Mouse (Mus musculus): ENCODE measurements around the gene Cpeb1. TPM values are rescaled to one million over a fixed set of nuclear protein-coding genes. Genes with fewer than 3 reads are reported as not detected.

Cpeb1 gene
- total and polyA plus RNA-seq, 3 experiments: 13.0 to 26.1 (median 13.6) TPM

GRCm38 (mm10) chr7:81298206-81298605 lies 157.1 kb downstream of the Cpeb1 start:
- intact Hi-C loops (cut with DNase I): no loop called here
- no peak for DNase-seq
- Histone ChIP-seq H3K36me3 (ENCODE audit: control insufficient read depth, insufficient read depth, low read length) (no peaks in the 10 kb centered on the region), H3K4me3 (no peak overlapping the region), H3K9ac (ENCODE audit: low read depth, low read length) (no peak overlapping the region), H3K4me1 (ENCODE audit: control insufficient read depth, insufficient read depth, low read length) (no peaks in the 10 kb centered on the region), H3K27me3 (ENCODE audit: control insufficient read depth, insufficient read depth, low read length) (no peaks in the 10 kb centered on the region), H3K79me2 (replicated peaks; ENCODE audit: control insufficient read depth, insufficient read depth, low read length) (no peaks in the 10 kb centered on the region), H3K27ac (no peak overlapping the region)
- TF ChIP-seq CTCF (IDR thresholded peaks at IDR 0.05) (no peak), POLR2A (IDR thresholded peaks at IDR 0.05; ENCODE audit: insufficient read depth, low read depth, low read length) (no peak), EP300 (IDR thresholded peaks at IDR 0.05; ENCODE audit: insufficient read depth, low read depth, low read length) (no peak)
- 67% methylated on average over 6 of the region's 6 CpGs for WGBS

Other genes with a start within 250 kb of the Cpeb1 start
- gene Pde8a, start 241.9 kb downstream of the Cpeb1 start, total RNA-seq (2021): 10 to 100 TPM; 12.2 to 13.0 TPM
- 7.8 and 13.6 TPM in 2 replicates for gene Pde8a, start 241.9 kb downstream of the Cpeb1 start, polyA plus RNA-seq (2012; rRNA removed)
- 1,000 to 10,000 TPM in 1 of 2 experiments, 100 to 1,000 TPM in 1; 847 to 1,012 TPM for gene Rps17, start 110.2 kb downstream of the Cpeb1 start, total RNA-seq (2021)
- gene Rps17, start 110.2 kb downstream of the Cpeb1 start, polyA plus RNA-seq (2012; rRNA removed): 867 and 883 TPM in 2 replicates
- under 1 TPM in 1 of 2 experiments, not detected in 1; 0.34 TPM for gene Ap3b2, start 38.5 kb upstream of the Cpeb1 start, total RNA-seq (2021)
- 0.12 and 0.41 TPM in 2 replicates for gene Ap3b2, start 38.5 kb upstream of the Cpeb1 start, polyA plus RNA-seq (2012; rRNA removed)
- gene BC048679, start 42.8 kb upstream of the Cpeb1 start, total RNA-seq (2021): not detected
- not detected in 2 replicates for gene BC048679, start 42.8 kb upstream of the Cpeb1 start, polyA plus RNA-seq (2012; rRNA removed)
- gene Fsd2, start 111.5 kb upstream of the Cpeb1 start, total RNA-seq (2021): 100 to 1,000 TPM; 304 to 322 TPM
- gene Fsd2, start 111.5 kb upstream of the Cpeb1 start, polyA plus RNA-seq (2012; rRNA removed): 85.7 and 184 TPM in 2 replicates
- gene Whamm, start 115.8 kb upstream of the Cpeb1 start, total RNA-seq (2021): 1 to 10 TPM; 7.2 to 7.8 TPM
- 7.7 and 9.2 TPM in 2 replicates for gene Whamm, start 115.8 kb upstream of the Cpeb1 start, polyA plus RNA-seq (2012; rRNA removed)

All from heart, adult 2 months (tissue).